Mouse (Mus musculus) liver, adult 2 months (tissue): ENCODE results near the gene Rars.

Experiments used
- CTCF ChIP-seq: fragments of 200-500 bp; IDR thresholded peaks from 2 replicates; pipeline ENCODE4 v1.5.1; 2011; ENCODE audit warnings: low read depth, low read length, control low read depth
- POLR2A ChIP-seq: fragments of 200-500 bp; IDR thresholded peaks from 2 replicates; pipeline ENCODE4 v1.6.1; 2011; ENCODE audit warnings: low read length, control low read depth; ENCODE audit not compliant: insufficient read depth; ENCODE audit errors: extremely low read depth

GRCm38 (mm10) chr11:35780336-35780735 is 54.0 kb downstream of the Rars start:
- TF ChIP-seq CTCF (no peak), POLR2A (no peak)
